Mouse (Mus musculus) urinary bladder, adult 18-20 months (tissue): ENCODE results near the gene Prps1.
"Not testable (repeated sequence)": the region's sequence is repeated elsewhere in the genome, so short reads cannot be mapped to it uniquely, and the experiment has no call there.

ENCODE experiments used
- DNase-seq, 2 experiments: peaks; one replicate each; pipeline ENCODE4 v3.0.0; 2022; ENCODE audit warnings: low spot score in 2 of 2, mixed read lengths in 2 of 2

The Prps1 gene

GRCm38 (mm10) chrX:140456279-140456731 lies at the start of gene Prps1:
TSS of gene Prps1 (plus strand) at chrX:140456613.
- DNase-seq = peak; percentile 59 to 68

DNA sequence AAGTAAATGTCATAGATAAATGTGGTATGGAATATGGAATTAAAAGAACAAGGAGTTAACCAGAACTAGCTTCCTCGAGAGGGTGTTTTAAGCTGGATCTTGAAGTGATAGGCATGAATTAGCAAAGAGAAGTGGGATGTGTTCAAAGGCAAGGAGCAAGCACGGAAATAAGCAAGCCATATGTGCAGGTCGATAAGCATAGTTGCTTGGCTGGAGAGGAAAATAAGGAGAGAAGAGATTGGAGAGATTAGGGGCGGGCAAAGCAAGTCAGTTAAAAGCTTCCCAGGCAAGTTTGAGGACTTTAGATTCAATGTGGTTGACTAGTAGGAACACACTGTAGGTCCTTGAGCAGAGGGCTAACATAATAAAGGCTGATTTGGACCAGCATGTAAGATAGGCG lies 48.8 kb upstream of the Prps1 start:
- DNase-seq = no peak

- no peak for DNase-seq
Observed at GRCm38 (mm10) chrX:140418467-140418866, 37.9 kb upstream of the Prps1 start.

GRCm38 (mm10) chrX:140427124-140427523 lies 29.3 kb upstream of the Prps1 start:
- no peak for DNase-seq

- no peak for DNase-seq
Observed at GRCm38 (mm10) chrX:140428252-140428651, 28.2 kb upstream of the Prps1 start.

GRCm38 (mm10) chrX:140429985-140430384 lies 26.4 kb upstream of the Prps1 start:
- no peak for DNase-seq

DNA sequence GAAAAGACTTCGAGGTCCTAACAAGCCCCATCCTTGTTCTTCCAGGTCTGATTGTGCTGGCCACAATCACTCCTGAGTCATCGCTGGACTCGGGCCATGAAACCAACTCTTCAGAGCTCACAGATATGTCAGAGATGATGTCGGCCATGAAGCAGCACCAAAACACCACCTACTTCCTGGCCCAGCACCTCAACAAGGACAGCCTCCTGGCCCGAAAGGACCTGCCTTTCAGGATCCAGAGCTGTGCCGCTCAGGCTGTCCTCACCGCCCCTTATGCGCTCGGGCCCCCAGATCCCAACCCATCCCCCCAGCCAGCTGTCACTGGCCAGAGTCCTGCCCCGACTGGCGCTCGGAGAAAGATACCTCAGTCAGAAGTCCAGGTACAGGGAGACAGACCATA lies 25.9 kb upstream of the Prps1 start:
- DNase-seq = no peak

- DNase-seq = no peak
Observed at GRCm38 (mm10) chrX:140431981-140432380, 24.4 kb upstream of the Prps1 start.

DNA sequence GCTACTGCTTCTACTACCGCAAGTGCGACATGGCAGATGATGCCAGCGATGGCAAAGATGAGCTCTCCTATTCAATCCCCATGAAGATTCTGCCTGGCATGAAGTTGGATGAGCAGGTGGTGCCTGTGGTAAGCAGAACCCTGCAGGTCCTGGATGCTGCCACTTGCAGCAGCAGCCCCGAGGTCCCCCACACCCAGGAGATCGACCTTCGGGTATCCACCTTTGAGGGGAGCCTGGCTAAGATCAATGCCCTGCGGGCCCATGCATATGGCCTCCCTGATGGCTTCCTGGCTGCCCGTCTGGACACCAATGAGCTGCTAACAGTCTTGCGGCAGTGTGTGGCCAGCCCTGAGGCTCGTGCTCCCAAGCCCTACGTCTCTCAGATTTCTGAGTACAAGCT lies 23.6 kb upstream of the Prps1 start:
- DNase-seq = no peak

- DNase-seq = no peak
Observed at GRCm38 (mm10) chrX:140437906-140438305, 18.5 kb upstream of the Prps1 start.

DNA sequence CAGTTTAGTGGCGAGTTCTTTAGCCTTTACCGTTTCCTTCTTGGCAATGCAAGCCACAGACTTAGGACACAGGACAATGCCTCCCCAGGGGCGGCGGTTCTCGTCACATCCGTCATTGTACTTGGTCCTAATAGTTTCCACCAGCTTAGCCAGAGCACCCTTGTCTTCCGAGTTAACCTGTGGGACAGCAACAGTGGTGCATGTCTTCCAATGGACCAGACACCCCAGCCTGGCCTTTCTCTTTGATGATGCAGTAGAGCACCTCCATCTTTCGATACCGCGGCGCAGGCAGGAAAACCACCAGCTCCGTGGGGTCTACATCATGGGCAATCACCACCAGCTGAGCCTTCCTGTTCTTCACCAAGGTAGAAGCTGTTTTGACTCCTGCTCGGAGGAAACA lies 10.9 kb upstream of the Prps1 start:
- no peak for DNase-seq

GRCm38 (mm10) chrX:140450071-140450470 lies 6.3 kb upstream of the Prps1 start:
- DNase-seq = no peak

- no peak for DNase-seq
Observed at GRCm38 (mm10) chrX:140456751-140457491, 508 bp downstream of the Prps1 start.

GRCm38 (mm10) chrX:140457502-140457901 lies 1.1 kb downstream of the Prps1 start:
- no peak for DNase-seq

DNA sequence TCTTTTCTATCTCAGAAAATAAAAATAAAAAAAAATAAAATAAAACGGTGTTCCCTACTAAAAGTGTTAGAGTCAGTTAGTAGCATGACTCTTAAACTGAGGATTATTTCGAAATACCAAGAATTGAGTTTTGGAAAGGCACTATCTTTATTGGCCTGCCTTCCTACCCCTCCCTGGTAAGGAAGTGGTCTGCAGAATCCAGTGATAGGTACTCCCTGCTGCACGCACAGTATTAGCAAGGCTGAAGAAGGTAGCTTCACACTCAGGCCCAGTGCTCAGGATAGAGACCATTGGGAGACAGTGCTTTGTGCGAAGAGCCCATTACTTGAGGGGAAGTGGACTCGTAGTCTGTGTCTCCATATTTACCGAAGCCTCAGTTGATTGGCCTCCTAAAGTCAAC lies 21.8 kb downstream of the Prps1 start:
- DNase-seq = no peak

DNA sequence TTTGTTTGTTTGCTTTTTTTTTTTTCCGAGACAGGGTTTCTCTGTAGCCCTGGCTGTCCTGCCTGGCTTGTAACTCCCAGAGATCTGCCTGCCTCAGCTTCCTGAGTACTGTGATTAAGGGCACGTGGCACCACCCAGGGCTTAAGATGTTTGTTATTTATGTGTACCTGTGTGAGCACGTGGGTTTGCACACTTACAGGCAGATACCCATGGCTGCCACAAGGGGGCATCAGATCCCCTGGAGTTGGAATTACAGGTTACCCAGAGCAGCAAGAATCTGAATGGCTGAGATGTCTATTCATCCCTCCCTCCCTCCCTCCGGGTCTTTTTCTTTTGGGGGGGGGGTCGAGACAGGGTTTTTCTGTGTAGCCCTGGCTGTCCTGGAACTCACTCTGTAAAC lies 22.8 kb downstream of the Prps1 start:
- no peak for DNase-seq

DNA sequence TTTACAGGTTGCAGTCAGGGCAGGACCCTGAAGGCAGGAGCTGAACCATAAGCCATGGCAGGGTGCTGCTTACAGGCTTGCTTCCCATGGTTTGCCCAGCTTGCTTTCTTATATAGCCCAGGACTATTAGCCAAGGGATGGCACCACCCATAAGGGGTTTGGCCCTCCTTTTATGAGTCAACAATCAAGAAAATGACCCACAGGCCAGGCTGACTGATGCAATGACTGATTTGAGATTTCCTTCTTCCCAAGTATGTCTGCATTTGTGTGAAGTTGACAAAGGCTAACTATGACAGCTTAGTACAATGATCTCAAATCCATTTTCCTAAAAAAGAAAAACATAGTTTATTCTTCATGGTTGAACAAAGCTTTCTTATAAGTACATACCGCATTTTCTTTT lies 32.8 kb downstream of the Prps1 start:
- DNase-seq = no peak

DNA sequence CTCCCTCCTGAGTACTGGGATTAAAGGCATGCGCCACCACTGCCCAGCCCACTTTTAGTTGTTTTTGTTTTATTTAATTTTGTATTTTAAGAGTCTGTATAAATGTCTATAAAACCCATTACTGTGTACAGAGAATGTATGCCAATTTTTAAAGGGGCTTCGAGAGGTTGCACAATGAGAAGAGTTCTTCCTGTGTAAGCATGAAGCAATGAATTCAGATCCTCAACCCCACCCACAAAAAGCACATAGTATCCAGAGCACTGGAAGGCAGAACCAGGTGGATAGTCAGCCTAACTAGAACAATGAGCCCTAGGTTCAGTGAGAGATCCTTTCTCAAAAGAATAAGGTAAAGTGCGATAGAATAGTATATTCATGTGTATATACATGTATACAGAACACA lies 33.8 kb downstream of the Prps1 start:
- DNase-seq = no peak

DNA sequence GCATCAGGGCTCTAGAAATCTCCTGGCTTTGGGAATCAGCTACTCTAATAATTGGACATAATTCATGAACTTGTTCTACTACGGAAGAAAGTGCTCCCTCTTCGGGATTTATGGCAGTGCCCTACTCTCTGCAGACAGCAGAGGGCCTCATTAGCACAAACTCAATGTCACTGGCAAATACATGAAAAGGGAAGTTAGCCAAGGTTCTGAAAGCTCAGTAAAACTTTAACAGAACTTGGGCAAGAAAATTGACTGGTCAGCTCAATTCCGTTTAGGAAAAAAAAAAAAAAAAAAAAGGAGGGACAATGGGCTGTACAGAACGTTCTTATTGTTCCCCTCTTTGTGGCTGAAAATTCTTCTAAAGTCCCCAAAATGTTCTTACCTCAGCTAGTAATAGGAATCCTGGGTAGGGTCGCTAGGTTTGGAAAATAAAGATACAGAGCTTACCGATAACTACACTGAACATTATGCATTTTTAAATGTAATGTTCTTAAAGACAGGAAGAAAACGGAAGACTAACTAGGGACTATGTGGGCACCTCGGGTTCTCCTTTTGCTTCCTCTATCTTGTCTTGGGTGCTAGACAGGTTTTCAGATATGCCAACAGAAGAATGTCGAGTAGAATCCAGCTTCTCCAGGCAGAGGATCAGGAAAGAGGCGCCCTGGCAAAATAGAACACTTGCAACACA lies 35.6 kb downstream of the Prps1 start:
- DNase-seq = peak in 1 of 2 experiments; percentile 32

DNA sequence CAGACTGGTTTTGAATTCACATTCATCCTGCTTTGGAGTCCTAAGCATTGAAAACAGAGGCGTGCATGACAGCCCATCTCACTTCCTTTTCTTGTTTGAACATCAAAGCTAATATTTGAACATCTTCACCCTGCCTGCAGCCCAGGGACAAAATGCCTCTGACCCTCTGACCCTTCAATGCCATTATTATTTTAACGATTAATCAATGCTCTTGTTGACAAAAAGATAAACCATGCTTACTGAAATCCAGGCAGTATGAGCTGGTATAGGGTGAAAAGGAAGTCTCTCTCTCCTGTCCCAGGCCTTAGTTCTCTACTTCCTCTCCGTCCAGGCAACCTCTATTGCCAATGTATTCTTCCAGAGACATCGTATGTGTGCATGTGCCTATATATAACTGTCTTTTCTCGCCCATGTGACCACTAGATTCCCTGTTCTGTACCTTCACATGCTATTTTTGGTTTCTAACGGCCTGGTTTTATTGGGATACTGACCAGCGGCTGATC lies 37.2 kb downstream of the Prps1 start:
- DNase-seq = no peak

DNA sequence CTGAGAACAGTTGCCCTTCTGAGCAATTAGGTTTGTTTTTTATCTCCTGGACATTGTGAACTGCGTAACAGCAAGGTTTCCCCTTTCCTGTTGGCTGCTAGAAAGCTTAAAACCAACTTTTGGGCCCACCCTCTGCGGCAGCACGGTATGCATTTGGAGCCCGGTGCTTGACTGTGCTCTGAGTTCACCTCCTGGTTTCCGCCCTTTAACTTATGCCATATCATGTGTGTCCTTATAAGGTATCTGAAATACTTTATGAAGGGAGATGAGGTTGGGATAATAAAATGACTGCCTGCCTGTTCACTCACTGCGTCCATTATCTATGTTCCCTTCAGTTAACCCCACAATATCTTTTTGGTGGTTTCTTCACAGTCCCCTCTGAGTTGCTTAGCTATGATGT lies 37.8 kb downstream of the Prps1 start:
- no peak for DNase-seq

DNA sequence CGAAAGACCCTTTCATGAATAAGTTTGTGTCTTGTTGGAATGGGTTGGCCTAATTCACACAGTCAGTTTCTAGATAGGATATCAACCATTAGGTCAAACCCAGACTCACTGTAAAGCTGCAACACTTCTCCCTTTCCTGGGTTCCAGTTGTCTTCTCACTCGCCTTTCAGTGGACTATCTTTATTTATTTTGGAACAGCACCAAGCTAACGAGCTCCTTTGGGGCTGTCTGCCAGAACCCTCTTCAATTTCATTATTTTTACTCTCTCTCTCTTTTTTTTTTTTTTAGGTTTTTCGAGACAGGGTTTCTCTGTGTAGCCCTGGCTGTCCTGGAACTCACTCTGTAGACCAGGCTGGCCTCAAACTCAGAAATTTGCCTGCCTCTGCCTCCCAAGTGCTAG lies 42.0 kb downstream of the Prps1 start:
- DNase-seq = not testable (repeated sequence)

- no peak for DNase-seq
Observed at GRCm38 (mm10) chrX:140500306-140500705, 43.9 kb downstream of the Prps1 start.
